Mouse (Mus musculus) lung, postnatal 0 days (tissue): Measurements from ENCODE around the gene Sntb2.

Source experiments
- CTCF ChIP-seq: IDR thresholded peaks from 2 replicates; pipeline ENCODE4 v1.5.1; 2016; ENCODE audit warnings: antibody characterized with exemption, mild to moderate bottlenecking
- EP300 ChIP-seq: IDR thresholded peaks from 2 replicates; pipeline ENCODE4 v1.6.1; 2016; ENCODE audit warnings: antibody characterized with exemption, mild to moderate bottlenecking, control low read depth

GRCm38 (mm10) chr8:106888803-106889202, 46.7 kb upstream of the Sntb2 start:
- TF ChIP-seq CTCF (no peak), EP300 (no peak)
